Mouse (Mus musculus): Measurements from ENCODE around the gene St7.
A peak's percentile ranks its signal among the peaks of the same experiment; 100 is the strongest.

- no peak for TF ChIP-seq CTCF (IDR thresholded peaks at IDR 0.05; ENCODE audit: borderline replicate concordance, insufficient read depth, low read length)
- peak; percentile 60 for TF ChIP-seq POLR2A (IDR thresholded peaks at IDR 0.05; ENCODE audit: low read depth, low read length)
Measured at GRCm38 (mm10) chr6:17748866-17749582, 56.3 kb downstream of the St7 start.

All from embryonic fibroblast, embryonic 13.5 days (primary cell).